Mouse (Mus musculus) heart, postnatal 10 days (tissue): ENCODE measurements at regions not wholly inside any gene's neighbourhood (a gene's known extent, or its start where the extent isn't known, plus 50 kb on each side); places are given as distances from the start of the nearest gene placed in this dataset.

Experiments used
- DNase-seq, 2 experiments: peaks; one replicate each; pipeline ENCODE4 v3.0.0; 2021
- intact Hi-C: fragments of 180-260 bp; cut with DNase I; formaldehyde crosslinking; loops from one replicate; pipeline ENCODE4 v1.15.1; 2025

DNA sequence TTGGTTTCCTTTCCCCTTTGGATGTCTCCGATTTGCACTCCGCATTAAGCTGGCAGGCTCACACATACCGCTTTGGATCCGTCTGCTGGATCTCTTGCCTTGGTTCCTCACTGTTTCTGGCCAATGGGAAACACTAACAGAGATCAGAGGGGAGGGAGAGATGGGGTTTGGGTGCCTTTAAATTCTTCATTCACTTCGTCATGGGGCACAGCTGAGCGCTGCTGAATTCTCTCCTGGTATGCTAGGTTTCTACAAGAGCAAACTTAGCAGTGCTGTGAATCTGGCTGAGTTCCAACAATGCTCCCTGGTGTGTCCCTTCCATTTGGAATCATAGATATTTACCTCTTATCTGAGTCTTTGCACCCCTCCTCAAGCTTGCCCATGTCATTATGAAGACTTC, 121.6 kb upstream of the Mphosph6 start:
- DNase-seq, result peak in 1 of 2 experiments; percentile 7
- intact Hi-C loops, result no loop called here

DNA sequence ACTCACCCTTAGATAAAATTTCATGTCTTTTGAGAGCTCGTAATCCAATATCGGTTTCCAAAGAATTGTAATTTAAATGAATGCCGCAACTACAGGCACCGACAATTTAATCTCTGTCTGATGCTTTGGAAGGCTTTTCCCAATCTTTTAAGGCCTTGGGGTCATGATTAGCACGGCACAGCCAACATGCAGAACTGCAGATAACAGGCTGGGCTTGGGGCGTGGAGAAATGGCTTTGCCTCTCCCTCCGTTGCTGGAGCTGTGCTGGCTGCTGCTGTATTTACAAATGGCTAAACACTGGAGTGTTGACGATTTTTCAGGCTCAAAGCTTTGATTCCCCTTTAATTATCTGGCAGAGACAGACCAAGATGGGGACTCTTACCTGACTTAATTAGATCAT, 101.3 kb upstream of the Mphosph6 start:
- no peak for DNase-seq
- intact Hi-C loops, result no loop called here

DNA sequence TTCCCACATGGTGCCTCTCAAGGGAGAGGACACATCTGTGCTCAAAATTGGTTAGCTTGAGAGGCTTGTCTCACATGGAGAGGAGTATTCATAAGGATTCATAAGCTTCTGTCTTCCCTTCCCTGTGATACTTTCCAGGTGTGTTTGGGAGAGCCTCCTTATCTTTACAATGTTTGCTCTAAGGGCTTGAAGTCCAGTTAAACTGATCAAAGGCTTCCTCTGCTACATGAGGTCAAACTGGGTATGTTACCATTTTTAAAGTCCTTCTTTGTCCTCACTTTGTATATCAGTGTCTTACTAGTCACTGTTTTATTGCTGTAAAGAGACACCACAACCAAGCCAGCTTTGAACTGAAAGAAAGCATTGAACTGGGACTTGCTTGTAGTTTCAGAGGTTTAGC, 98.1 kb upstream of the Mphosph6 start:
- no peak for DNase-seq

DNA sequence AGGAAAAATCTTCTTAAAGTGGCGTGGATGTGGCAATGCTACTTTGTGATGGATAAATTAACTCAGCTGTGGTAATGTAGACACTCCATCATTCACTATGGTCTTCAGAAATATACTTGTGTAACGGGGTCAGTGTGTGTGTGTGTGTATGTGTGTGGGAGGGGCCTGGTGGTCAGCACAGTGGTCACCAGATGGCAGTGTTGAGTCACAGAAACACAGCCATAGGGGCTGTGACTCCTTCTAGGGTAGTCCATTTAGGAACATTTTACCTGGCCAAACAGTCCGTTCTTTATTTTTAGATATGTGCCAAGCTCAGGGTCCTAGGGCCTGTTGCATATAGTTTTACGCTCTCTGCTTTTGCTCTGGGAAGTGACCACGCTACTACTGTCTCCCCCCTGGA, 96.3 kb upstream of the Mphosph6 start:
- peak; percentile 17 to 54 for DNase-seq
- intact Hi-C loops, result no loop called here

More for the DNA sequence above, 98.1 kb upstream of the Mphosph6 start:
- intact Hi-C loops, result no loop called here

DNA sequence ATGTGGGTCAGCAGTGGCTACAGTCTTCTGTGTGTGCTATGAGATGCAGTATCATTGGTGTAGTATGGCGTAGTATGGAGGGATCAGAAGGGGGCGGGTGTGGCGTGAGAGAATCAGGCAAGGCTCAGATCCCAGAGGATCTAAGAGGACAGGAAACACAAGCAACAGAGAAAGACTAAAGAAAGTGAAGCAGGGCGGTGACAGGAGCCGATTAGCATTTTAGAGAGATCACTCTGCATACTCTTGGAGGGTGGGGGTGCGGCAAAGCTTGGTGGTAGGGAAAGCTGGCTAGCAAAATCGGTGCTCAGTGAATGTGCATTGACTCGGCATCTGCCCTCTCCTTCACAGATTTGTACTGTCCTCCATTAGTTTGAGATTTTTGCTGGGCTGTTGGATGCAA, 93.1 kb upstream of the Mphosph6 start:
- no peak for DNase-seq
- intact Hi-C loops, result no loop called here

DNA sequence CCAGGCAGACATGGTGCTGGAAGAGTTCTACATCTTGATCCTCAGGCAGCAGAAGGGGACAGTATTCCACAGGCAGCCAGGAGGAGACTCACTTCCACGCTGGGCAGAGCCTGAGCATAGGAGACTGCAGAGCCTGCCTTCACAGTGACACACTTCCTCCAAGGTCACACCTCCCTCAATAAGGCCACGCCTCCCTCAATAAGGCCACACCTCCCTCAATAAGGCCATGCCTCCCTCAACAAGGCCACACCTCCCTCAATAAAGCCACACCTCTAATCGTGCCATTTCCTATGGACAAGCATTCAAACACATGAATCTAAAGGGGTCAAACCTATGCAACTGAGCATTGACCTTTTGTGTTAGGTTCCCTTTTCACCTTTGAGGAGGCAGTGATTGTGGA, 88.5 kb upstream of the Mphosph6 start:
- intact Hi-C loops, result no loop called here
- no peak for DNase-seq

DNA sequence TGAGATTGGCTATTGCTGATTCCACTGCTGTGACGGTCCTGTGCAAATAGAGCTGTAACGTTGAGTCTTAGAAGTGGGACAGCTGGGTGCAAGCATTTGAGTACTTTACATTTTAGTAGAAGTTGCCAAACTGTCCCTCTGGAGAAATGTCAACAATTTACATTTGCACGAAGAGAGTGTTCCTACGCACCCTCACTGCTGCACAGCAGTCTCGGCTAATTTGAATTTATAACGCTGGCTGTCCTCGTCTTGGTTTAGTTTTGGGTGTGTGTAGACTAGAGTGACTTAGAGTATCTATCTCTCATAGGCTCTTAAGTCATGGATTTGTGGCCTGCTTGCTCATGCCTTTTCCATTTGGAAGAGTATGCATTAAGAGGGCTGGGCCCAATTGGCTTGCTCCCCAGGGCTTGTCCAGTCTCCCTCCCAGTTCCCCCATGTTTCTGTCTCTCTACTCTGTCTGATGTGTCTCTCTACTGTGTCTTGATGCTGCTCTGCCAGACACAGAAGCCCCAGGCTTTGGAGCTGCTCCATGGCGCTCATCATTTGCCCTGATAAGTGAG, 79.8 kb upstream of the Mphosph6 start:
- no peak for DNase-seq
- intact Hi-C loops, result no loop called here

DNA sequence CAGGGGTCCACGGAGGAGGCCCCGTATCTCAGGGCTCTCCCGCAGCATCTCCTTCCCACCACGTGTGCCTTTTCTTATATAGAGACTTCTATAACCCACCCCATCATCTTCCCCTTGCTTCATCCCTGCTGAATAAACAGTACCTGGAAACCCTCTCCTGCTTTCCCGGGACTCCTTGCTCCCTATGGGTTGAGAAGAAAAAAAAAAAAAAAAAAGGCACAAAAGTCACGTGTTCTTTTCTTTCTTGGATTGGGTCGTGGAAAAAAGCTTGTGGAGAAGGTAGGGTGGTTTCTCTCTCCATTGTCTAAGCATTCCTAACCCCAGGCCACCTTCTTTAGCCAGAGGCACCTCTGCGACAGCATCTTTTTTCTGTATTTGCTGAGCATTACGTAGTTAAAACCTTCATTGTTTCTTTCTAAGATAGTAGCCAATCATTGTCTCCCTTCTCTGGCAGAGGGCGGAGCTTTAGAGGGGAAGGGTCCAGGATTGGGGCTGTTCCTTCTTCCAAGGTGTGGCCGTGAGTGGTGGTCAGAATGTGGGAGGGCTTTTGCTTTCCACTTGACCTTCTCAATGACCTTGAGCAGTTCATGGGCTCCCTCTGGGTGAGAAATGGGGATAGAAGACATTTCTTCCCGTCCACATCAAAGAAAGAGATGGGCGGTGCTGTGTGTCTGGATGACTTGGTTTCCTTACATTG, 78.7 kb upstream of the Mphosph6 start:
- intact Hi-C loops, result no loop called here
- DNase-seq, result no peak

DNA sequence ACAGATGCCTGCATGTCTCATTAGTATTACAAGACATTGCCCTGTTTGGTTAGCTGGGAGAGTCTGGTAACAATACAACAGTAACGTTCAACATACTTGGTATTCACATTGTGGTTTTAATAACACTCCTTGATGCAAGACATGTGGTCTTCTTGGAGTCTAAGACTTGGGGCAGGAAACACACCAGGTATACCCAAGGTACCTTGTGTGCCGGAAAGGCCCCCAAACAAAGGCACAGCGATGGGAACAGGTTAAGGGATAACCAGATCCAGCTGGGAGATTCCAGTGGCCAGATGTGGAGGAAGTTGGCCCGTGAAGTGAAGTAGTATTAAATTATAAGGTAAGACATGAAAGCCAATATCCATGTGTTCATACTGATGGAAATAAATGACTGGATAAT, 71.9 kb upstream of the Mphosph6 start:
- no peak for DNase-seq
- intact Hi-C loops, result no loop called here

DNA sequence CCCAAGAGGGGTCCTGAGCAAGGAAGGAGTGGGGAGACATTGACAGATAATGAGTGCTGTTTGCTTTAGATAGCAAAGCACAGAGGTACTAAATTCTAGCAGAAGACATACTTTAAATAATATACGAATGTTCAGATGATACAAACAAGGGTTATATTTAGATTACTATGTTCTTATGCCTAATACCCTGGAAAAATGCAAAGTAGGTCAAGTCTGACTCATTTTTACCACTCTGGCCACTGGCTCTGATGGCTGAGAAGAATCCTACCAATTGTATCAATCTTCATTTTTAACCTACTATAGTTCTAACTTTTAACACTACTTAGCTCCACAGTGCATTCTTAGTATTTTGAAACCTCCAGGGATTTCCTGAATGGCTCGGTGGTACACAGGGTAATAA, 65.4 kb upstream of the Mphosph6 start:
- intact Hi-C loops, result no loop called here
- DNase-seq, result no peak

DNA sequence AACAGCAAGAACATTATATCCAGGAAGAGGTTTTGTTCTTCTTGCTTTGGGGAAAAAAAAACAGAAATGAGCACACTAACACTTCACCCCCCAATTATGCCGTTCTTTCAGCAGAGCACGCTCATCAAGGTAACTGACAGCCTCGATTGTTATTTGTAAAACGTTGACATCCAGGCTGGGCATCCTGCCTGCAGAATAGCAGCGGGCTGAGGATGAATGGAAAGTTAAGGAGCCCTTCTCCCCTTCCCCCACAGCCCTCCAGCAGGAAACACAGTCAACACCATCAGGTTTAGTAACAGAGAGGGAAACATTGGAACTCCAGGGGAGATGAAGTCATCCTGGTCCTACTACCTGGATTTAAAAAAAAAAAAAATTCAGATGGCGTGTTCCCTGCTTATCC, 63.3 kb upstream of the Mphosph6 start:
- no peak for DNase-seq
- intact Hi-C loops, result no loop called here

DNA sequence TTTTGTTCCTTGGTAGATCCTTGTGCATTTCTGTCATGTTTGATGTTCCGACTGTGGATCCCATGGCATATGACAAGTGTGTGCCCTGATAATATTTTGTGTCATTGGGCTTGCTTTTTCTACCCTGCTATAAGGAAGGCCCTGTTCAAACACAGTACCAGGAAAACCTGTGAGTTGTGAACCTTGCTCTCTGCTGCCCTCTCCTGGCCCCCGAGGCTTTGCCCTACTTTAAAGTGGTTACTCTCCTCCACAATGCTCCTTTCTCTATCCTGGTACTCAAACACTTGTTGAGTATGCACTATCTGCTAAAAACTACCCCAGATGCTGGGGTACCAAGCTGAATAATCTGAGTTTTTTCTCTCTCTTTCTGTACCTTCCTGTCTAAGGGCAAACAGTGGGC, 62.1 kb upstream of the Mphosph6 start:
- DNase-seq, result peak; percentile 51 to 71
- intact Hi-C loops, result loop anchor here (5.0 kb wide), 4 partner anchors 92 to 237 kb away; no protein-coding TSS in a partner anchor

DNA sequence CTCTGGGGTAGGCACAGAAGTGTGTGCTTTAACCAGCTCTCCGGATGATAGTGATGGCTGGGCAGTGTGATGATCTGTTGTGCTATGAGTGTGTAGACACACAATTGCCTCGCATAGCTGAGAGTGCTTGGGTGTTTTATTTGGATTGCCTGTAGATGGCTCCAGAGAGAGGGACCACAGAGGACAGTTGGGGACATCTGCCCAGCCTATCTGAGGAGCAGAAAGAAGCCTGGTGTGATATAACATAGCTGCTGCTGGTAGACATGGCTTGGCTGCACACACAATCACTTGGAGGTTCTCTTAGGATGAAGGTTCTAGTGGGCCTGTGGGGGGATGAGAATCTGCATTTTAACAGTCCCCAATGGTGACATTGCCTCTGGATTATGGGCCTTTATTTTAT, 60.6 kb upstream of the Mphosph6 start:
- peak in 1 of 2 experiments; percentile 3 for DNase-seq
- intact Hi-C loops, result loop anchor here (5.0 kb wide), 4 partner anchors 90 to 235 kb away; no protein-coding TSS in a partner anchor

DNA sequence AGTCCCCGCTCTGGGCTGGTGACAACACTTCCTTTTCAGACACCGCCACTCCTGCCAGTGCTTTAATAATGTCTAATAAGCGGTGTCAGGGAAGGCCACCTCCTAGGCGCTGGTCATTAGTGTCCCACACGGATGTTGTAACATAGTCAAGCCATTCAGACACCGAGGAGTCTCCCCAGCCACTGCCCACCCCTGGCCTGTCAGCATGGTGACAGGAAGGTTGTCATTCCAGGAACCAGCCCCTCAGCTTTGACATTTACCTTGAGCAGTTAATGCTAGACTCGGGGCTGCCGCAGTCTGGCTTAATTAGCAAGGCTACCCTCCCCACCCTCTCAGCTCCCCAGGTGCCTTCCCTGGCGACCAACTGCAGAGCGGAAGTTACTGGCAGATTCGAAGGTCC, 58.0 kb upstream of the Mphosph6 start:
- DNase-seq, result peak in 1 of 2 experiments; percentile 6

DNA sequence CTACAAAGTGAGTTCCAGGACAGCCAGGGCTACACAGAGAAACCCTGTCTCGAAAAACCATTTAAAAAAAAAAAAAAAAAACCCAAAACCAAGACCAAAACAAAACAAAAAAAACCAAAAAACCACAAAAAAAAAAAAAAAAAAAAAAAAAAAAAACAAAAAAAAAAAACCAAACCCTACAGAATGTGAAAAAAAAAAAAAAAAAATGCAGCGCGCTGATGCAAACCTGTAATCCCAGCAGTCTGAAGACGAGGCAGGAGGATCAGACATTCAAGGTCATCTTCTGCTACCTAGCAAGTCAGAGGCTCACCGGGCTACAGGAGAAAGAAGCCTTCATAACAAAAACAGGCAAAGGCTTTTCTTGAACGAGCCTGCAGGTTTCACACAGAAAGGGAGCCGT, 57.4 kb upstream of the Mphosph6 start:
- intact Hi-C loops, result no loop called here
- no peak for DNase-seq

More for the DNA sequence above, 58.0 kb upstream of the Mphosph6 start:
- intact Hi-C loops, result loop anchor here (5.0 kb wide), 4 partner anchors 87 to 232 kb away; no protein-coding TSS in a partner anchor

DNA sequence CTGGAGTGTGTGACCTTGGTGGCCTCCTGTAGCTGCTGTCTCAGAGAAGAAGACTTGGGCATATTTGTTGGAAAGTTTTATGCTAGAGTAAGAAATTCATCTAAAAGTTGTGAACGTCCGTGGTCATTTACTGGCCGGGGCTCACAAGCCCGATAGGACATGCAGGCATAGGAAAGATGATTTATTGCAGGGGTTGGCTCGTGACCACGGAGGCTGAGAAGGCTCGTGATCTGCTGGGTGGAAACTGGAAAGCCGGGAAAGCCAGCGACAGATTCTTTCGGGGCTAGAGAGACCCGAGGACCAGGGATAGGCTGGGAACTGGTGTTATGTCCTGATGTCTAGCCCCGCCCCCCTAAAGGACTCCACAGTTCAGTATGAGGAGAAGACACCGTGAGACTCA, 54.4 kb upstream of the Mphosph6 start:
- intact Hi-C loops, result no loop called here

DNA sequence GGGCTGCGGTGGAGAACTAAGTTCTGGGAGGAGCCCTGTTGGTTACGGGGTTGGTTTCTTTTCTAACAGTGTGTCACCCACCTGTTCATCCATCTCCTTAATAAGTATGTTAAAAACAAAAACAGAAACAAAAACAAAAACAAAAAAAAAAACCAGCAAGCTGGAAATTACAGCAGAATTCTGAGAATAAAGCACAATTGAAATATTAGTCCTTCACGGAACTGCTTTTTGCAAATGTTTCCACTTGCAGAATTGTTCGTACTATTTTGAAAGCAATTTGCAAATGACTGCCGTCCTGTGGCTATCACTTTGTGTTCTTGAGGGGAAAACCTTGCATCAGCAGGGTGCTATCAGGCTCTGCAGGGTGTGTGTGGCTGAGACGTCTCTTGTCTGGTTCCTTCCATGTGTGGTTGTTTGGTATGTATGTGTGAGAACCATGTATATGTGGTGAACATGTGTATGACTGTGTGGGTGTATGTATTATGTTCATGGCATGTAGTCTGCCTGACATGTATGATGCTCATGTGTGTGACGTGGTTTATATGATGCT, 53.3 kb upstream of the Mphosph6 start:
- DNase-seq, result no peak
- intact Hi-C loops, result no loop called here

More for the DNA sequence above, 54.4 kb upstream of the Mphosph6 start:
- DNase-seq, result no peak

DNA sequence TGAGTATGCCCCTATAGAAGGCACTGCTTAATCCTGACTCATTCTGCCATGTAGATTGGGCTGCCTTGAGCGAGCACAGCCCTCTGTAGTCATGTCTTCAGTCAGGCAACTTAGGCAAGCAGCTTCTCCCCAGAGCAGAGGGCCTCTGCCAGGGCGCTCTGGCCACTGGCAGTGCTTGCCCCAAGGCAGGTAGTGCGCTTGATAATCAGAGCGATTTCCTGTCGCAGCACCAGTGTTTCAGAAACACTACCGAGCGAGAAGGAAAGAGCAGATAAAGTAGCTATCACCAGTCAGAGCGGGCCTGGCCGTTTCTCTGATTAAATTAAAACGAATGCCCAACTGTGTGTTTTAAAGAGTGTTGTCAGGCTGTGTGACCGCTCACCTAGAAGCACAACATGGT, 52.6 kb upstream of the Mphosph6 start:
- DNase-seq, result no peak
- intact Hi-C loops, result no loop called here

DNA sequence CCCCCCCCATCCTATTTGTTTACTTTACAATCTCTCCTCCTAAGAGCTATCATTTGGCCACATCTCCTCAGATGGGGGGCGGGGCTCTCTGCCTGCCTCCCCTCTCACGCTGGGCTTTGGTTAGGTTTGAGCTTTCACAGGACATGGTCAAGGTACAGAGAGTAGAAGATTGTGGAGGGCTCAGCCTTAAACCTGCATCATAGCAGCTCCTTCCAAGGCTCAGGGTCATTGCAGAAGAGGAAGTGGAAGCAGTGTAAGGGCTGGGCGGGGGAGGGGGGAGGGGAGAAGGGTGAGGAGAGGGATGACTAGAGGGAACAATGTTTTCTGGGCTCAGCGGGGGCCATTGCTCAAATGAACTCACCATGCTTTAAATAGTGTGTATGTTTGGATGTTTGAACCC, 51.7 kb upstream of the Mphosph6 start:
- intact Hi-C loops, result no loop called here
- no peak for DNase-seq

DNA sequence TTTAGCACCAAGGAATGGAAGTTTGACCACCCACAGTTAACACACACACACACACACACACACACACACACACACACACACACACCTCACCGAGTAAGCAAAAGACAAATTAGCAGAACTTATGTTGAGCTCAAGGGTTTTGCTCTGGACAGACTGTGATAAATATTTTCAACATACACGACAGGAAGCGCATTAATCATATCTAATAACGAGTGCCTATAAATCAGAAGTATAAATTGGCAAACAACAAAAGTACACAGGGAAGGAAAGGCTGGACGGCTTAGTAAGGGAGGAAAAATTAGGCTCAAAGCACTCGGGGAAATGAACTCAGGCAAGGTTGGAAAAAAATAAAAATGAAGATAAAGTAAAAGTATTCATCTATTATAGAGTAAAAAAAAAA, 50.8 kb upstream of the Mphosph6 start:
- no peak for DNase-seq
- intact Hi-C loops, result no loop called here
